Mouse (Mus musculus) spleen, adult 2 months (tissue): ENCODE results near the gene Nrp2. TPM values are rescaled to one million over a fixed set of nuclear protein-coding genes. Genes with fewer than 3 reads are reported as not detected.

ENCODE experiments used
- DNase-seq, 2 experiments: peaks; one replicate each; pipeline versions ENCODE4 v3.0.0 to v3.0.0-alpha.2; 2012 to 2021; ENCODE audit warnings: low spot score in 2 of 2, low read depth in 1 of 2
- H3K27ac ChIP-seq: fragments of 200-500 bp; 2 replicates; pipeline ENCODE4 v1.5.1; 2012; ENCODE audit warnings: low read length, inconsistent platforms; ENCODE audit not compliant: insufficient read depth
- H3K27me3 ChIP-seq: fragments of 200-500 bp; 2 replicates; pipeline ENCODE4 v1.6.1; 2012; ENCODE audit warnings: mild to moderate bottlenecking, moderate library complexity, low read length, inconsistent platforms; ENCODE audit not compliant: control insufficient read depth, insufficient read depth
- H3K36me3 ChIP-seq: fragments of 200-500 bp; 2 replicates; pipeline ENCODE4 v1.6.1; 2012; ENCODE audit warnings: mild to moderate bottlenecking, low read length, inconsistent platforms; ENCODE audit not compliant: control insufficient read depth, insufficient read depth
- H3K4me1 ChIP-seq: fragments of 200-500 bp; 2 replicates; pipeline ENCODE4 v1.6.1; 2011; ENCODE audit warnings: inconsistent platforms; ENCODE audit not compliant: control insufficient read depth, insufficient read depth, insufficient read length
- H3K4me3 ChIP-seq: fragments of 200-500 bp; 2 replicates; pipeline ENCODE4 v1.5.1; 2011; ENCODE audit warnings: mild to moderate bottlenecking, inconsistent platforms; ENCODE audit not compliant: insufficient read depth, insufficient read length; ENCODE audit errors: extremely low read depth
- CTCF ChIP-seq: fragments of 200-500 bp; IDR thresholded peaks from 2 replicates; pipeline ENCODE4 v1.5.1; 2011; ENCODE audit warnings: mild to moderate bottlenecking, inconsistent platforms; ENCODE audit not compliant: insufficient read depth, insufficient read length, insufficient replicate concordance; ENCODE audit errors: extremely low read depth
- POLR2A ChIP-seq: fragments of 200-500 bp; IDR thresholded peaks from 2 replicates; pipeline ENCODE4 v1.6.1; 2011; ENCODE audit warnings: low read depth, low read length, inconsistent platforms
- WGBS: fragments of 180-500 bp; shearing (Covaris S2); methylation state at CpG from one replicate; pipeline ENCODE4 v1.1.7; 2018; 5-methylcytosine and 5-hydroxymethylcytosine counted together
- polyA plus RNA-seq: library from polyadenylated mRNA; depleted of rRNA; stranded (reverse); fragments of >200 nt; gene quantifications from 2 replicates; pipeline ENCODE4 v1.2.3, GENCODE M21; 2012

Gene Nrp2
- polyA plus RNA-seq, 1 experiment: 6.1 TPM

DNA sequence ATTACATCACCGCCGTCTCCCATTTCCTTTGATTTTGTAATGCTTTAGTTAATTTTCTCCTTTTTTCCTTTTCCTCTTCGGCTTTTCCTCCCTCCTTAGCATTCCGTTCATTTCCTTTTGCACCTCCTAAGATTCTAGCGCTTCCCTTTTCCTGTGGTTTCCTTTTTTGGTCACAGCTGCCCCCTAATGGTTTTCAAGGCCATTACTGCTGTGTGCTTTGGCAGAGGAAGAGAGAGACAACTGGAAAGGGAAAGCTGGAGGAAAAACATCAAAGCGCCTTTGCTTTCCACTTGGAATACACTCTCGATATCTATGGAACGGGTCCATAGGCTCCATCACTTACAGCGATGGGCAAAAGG is 6.1 kb upstream of the Nrp2 start:
- 14% methylated on average over 9 of the region's 9 CpGs for WGBS
- Histone ChIP-seq H3K4me3 (no peak overlapping the region), H3K36me3 (no peaks in the 10 kb centered on the region), H3K27ac (no peak overlapping the region), H3K4me1 (no peaks in the 10 kb centered on the region; the same call in 1 of the 2 replicates), H3K27me3 (peaks cover 5% of the 10 kb centered on the region)
- no peak for DNase-seq
- TF ChIP-seq POLR2A (no peak), CTCF (no peak)

DNA sequence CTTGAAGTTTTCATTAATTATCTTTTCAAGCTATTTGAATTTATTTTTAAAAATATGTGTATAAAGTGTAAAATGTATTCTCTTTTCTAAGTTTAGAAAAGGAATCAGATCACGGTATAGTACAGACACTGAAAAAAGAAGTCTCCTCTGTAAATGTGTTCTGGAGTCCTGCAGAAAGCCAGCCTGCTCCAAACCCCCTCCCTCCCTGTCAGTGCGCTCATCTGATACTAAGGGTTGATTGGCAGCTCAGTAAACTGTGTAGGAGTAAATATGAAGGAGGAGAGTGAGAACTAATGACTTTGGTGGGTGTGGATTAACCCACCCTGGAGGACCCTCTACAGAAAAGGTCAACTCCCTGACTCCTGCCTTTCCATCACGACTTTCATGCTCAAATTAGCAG is 5.7 kb upstream of the Nrp2 start:
- Histone ChIP-seq H3K4me3 (no peak overlapping the region), H3K4me1 (no peaks in the 10 kb centered on the region; the same call in 1 of the 2 replicates), H3K36me3 (no peaks in the 10 kb centered on the region), H3K27me3 (peaks cover 6% of the 10 kb centered on the region), H3K27ac (no peak overlapping the region)
- no peak for DNase-seq
- TF ChIP-seq CTCF: no peak
- TF ChIP-seq POLR2A: no peak
- WGBS: 72% methylated on average over 3 of the region's 3 CpGs

GRCm38 (mm10) chr1:62699801-62700200 is 3.3 kb upstream of the Nrp2 start:
- no peak for TF ChIP-seq CTCF
- TF ChIP-seq POLR2A: no peak
- 90% methylated on average over 4 of the region's 4 CpGs for WGBS
- H3K36me3 ChIP-seq: no peaks in the 10 kb centered on the region
- no peak for DNase-seq
- no peak overlapping the region for H3K27ac ChIP-seq
- H3K27me3 ChIP-seq: peaks cover 20% of the 10 kb centered on the region
- H3K4me1 ChIP-seq: peaks cover 10% of the 10 kb centered on the region
- H3K4me3 ChIP-seq: no peak overlapping the region

- TF ChIP-seq CTCF (peak; percentile 26; the same call in 1 of the 2 replicates), POLR2A (no peak)
- Histone ChIP-seq H3K4me1 (peaks cover 10% of the 10 kb centered on the region), H3K27ac (no peak overlapping the region), H3K27me3 (peaks cover 25% of the 10 kb centered on the region), H3K4me3 (no peak overlapping the region), H3K36me3 (no peaks in the 10 kb centered on the region)
- WGBS: 41% methylated on average over 10 of the region's 10 CpGs
- no peak for DNase-seq
Measured at GRCm38 (mm10) chr1:62701065-62701921, 1.8 kb upstream of the Nrp2 start.

- H3K36me3 ChIP-seq: no peaks in the 10 kb centered on the region
- peak overlapping the region; percentile 36; the same call in 1 of the 2 replicates for H3K27ac ChIP-seq
- peaks cover 34% of the 10 kb centered on the region for H3K27me3 ChIP-seq
Measured at GRCm38 (mm10) chr1:62702743-62703142, 342 bp upstream of the Nrp2 start.

GRCm38 (mm10) chr1:62704117-62704888 is 1.2 kb downstream of the Nrp2 start:
- Histone ChIP-seq H3K27me3 (peaks cover 36% of the 10 kb centered on the region), H3K27ac (no peak overlapping the region), H3K4me3 (peak overlapping the region; percentile 67), H3K4me1 (peaks cover 15% of the 10 kb centered on the region), H3K36me3 (no peaks in the 10 kb centered on the region)
- TF ChIP-seq POLR2A: no peak
- no peak for TF ChIP-seq CTCF
- 16% methylated on average over 9 of the region's 9 CpGs for WGBS
- DNase-seq: no peak

More at GRCm38 (mm10) chr1:62702743-62703142, 342 bp upstream of the Nrp2 start:
- no peak for DNase-seq
- under 1% methylated on average over 25 of the region's 25 CpGs for WGBS
- Histone ChIP-seq H3K4me3 (peak overlapping the region; percentile 67), H3K4me1 (peaks cover 15% of the 10 kb centered on the region)
- no peak for TF ChIP-seq CTCF
- TF ChIP-seq POLR2A: no peak
